Mouse (Mus musculus) intestine, postnatal 0 days (tissue): Measurements from ENCODE around the gene Cxcl15. TPM values are rescaled to one million over a fixed set of nuclear protein-coding genes. Genes with fewer than 3 reads are reported as not detected.
"Not testable (repeated sequence)": the region's sequence is repeated elsewhere in the genome, so short reads cannot be mapped to it uniquely, and the experiment has no call there.

Experiments
- ATAC-seq: fragments of 200-750 bp; cut with Nextera tagmentation; 2 replicates; pipeline ENCODE4 v1.8.0; 2017; ENCODE audit warnings: mild to moderate bottlenecking, moderate TSS enrichment, moderate library complexity
- H3K27ac ChIP-seq: fragments of 300-500 bp; sonication (generic); 2 replicates; pipeline ENCODE4 v1.5.1; 2014; ENCODE audit warnings: mild to moderate bottlenecking, low read depth, low read length, moderate library complexity
- H3K27me3 ChIP-seq: fragments of 300-500 bp; sonication (generic); replicated peaks from 2 replicates; pipeline ENCODE4 v1.6.1; 2014; ENCODE audit warnings: low read length, mixed read lengths; ENCODE audit not compliant: control insufficient read depth, insufficient read depth
- H3K36me3 ChIP-seq: fragments of 300-500 bp; sonication (generic); 2 replicates; pipeline ENCODE4 v1.6.1; 2014; ENCODE audit warnings: mild to moderate bottlenecking, moderate library complexity; ENCODE audit not compliant: control insufficient read depth, insufficient read depth
- H3K4me1 ChIP-seq: fragments of 300-500 bp; sonication (generic); replicated peaks from 2 replicates; pipeline ENCODE4 v1.6.1; 2014; ENCODE audit warnings: antibody characterized with exemption, low read length, mixed read lengths; ENCODE audit not compliant: control insufficient read depth, insufficient read depth
- H3K4me2 ChIP-seq: fragments of 300-500 bp; sonication (generic); replicated peaks from 2 replicates; pipeline ENCODE4 v1.6.1; 2014; ENCODE audit warnings: low read depth, mild to moderate bottlenecking, moderate library complexity
- H3K4me3 ChIP-seq: fragments of 300-500 bp; sonication (generic); 2 replicates; pipeline ENCODE4 v1.5.1; 2014; ENCODE audit warnings: low read depth, low read length
- H3K9ac ChIP-seq: fragments of 300-500 bp; sonication (generic); 2 replicates; pipeline ENCODE4 v1.6.1; 2014; ENCODE audit warnings: mild to moderate bottlenecking, low read depth, low read length
- H3K9me3 ChIP-seq: fragments of 300-500 bp; sonication (generic); 2 replicates; pipeline ENCODE4 v1.6.1; 2016; ENCODE audit warnings: mixed run types; ENCODE audit not compliant: control insufficient read depth
- CTCF ChIP-seq: sonication (generic); IDR thresholded peaks from 2 replicates; pipeline ENCODE4 v1.5.1; 2016; ENCODE audit warnings: low read depth, mild to moderate bottlenecking, control low read depth, antibody characterized with exemption, moderate library complexity
- WGBS: fragments of 180-500 bp; shearing (Covaris S2); extraction: QIAGEN DNeasy Blood & Tissue Kit; methylation state at CpG from one replicate; pipeline ENCODE4 v1.1.7; 2014; 5-methylcytosine and 5-hydroxymethylcytosine counted together
- microRNA-seq: library from miRNA; unstranded; fragments of <30 nt; microRNA quantifications from one replicate; pipeline ENCODE4, GENCODE M21; 2016
- polyA plus RNA-seq: library from polyadenylated mRNA; unstranded; fragments of >200 nt; fragmentation: Nextera tagmentation; extraction: Ambion mirVana; gene quantifications from 2 replicates; pipeline ENCODE4 v1.2.1, GENCODE M21; 2015

Gene Cxcl15
- polyA plus RNA-seq, 1 experiment from 2014 or later: 0.56 TPM

DNA sequence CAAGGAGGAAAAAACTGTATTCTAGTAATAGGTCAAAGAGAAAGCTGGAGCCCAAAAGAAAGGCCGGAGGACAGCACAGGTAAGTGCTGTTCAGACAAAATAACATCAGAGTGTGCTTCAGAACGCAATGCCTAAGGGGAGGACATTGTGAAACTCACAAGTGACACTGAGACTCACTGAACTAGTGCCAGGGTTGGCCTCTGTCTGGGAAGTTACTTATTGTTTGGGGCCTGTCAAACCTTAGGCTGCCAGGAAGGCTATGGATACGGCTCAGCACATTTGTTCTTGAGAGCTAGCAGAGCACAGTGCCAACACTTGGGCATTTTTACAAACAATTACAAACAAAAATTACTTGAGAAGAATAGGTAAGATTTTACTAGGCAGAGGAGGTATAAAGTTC lies 49.6 kb downstream of the Cxcl15 start:
- H3K27me3 ChIP-seq: no peaks in the 10 kb centered on the region
- H3K4me2 ChIP-seq: no peak overlapping the region
- no peak overlapping the region for H3K4me3 ChIP-seq
- WGBS: 93% methylated on average over 3 of the region's 3 CpGs
- TF ChIP-seq CTCF: no peak
- H3K9me3 ChIP-seq: no peaks in the 10 kb centered on the region
- no peak overlapping the region for H3K9ac ChIP-seq
- no peak for ATAC-seq
- no peaks in the 10 kb centered on the region for H3K4me1 ChIP-seq
- H3K36me3 ChIP-seq: no peaks in the 10 kb centered on the region
- H3K27ac ChIP-seq: no peak overlapping the region

DNA sequence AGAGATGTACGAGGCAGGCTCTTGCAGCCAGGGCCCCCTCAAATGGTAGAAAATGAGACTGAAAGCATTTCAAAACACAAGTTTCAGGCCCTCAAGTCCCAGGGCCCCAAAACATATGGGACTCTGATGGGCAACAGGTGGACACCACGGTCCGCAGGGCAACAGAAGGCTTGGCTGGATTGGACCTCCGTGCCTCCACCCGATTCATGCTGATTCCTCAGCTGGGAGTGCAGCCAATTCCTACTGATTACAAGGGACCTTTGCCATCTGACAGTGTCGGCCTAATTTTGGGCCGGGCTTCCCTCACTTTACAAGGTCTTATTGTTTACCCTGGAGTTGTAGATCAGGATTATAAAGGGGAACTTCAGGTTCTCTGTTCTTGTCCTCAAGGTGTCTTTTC lies 55.8 kb downstream of the Cxcl15 start:
- ATAC-seq, H3K9ac ChIP-seq, H3K27me3 ChIP-seq, H3K36me3 ChIP-seq, H3K27ac ChIP-seq, H3K4me3 ChIP-seq, H3K4me1 ChIP-seq, H3K9me3 ChIP-seq, H3K4me2 ChIP-seq: not testable (repeated sequence)
- 89% methylated on average over 7 of the region's 7 CpGs for WGBS

DNA sequence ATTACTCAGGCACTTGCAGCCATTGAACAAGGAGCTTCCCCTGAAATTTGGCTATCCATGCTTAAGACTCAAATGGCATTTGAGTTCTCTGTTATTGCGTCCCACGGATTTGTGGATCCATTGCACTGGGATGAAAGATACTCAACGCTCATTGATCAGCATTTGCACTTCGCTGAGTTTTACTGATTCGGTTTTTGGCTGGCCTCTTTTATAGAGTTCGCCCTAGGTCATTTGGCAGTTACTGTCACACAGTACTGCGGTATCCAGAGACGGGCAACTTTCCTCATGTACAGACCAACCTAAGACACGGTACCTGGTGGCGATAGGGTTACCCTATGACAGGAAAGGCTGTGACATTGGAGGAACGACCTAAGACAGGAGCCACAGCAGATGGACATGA lies 57.1 kb downstream of the Cxcl15 start:
- not testable (repeated sequence) for ATAC-seq, H3K9me3 ChIP-seq, H3K9ac ChIP-seq, H3K36me3 ChIP-seq, H3K4me3 ChIP-seq, H3K27me3 ChIP-seq, H3K4me1 ChIP-seq, H3K4me2 ChIP-seq, H3K27ac ChIP-seq
- 93% methylated on average over 11 of the region's 11 CpGs for WGBS

Small RNAs within 50 kb of the gene (microRNA-seq; reads per million reads assigned to microRNA genes)
- not detected for gene Gm24322

Other genes with a start within 250 kb of the Cxcl15 start
- 0.35 and 0.63 TPM in 2 replicates for gene 5830473C10Rik, start 233.4 kb upstream of the Cxcl15 start, polyA plus RNA-seq
- gene Rassf6, start 153.9 kb upstream of the Cxcl15 start, polyA plus RNA-seq: 28.7 and 30.7 TPM in 2 replicates
- 0.96 and 1.2 TPM in 2 replicates for gene Cxcl5, start 35.2 kb upstream of the Cxcl15 start, polyA plus RNA-seq
- 0.33 and 0.56 TPM in 2 replicates for gene Ppbp, start 26.0 kb upstream of the Cxcl15 start, polyA plus RNA-seq
- 58.0 and 64.6 TPM in 2 replicates for gene Pf4, start 22.1 kb upstream of the Cxcl15 start, polyA plus RNA-seq
- gene Cxcl3, start 8.4 kb upstream of the Cxcl15 start, polyA plus RNA-seq: not detected in 2 replicates
- gene Cxcl1, start 96.7 kb downstream of the Cxcl15 start, polyA plus RNA-seq: 0.83 and 1.2 TPM in 2 replicates
- gene Cxcl2, start 109.3 kb downstream of the Cxcl15 start, polyA plus RNA-seq: 0.18 and 0.30 TPM in 2 replicates
- gene Mthfd2l, start 136.6 kb downstream of the Cxcl15 start, polyA plus RNA-seq: 33.9 TPM in 2 replicates
- 0.12 TPM in 1 of 2 replicates, not detected in the other for gene Epgn, start 232.9 kb downstream of the Cxcl15 start, polyA plus RNA-seq